Mouse (Mus musculus) heart, postnatal 0 days (tissue): ENCODE measurements at regions not wholly inside any gene's neighbourhood (a gene's known extent, or its start where the extent isn't known, plus 50 kb on each side); places are given as distances from the start of the nearest gene placed in this dataset.
A peak's percentile ranks its signal among the peaks of the same experiment; 100 is the strongest.

Source experiments
- ATAC-seq: fragments of 200-750 bp; cut with Nextera tagmentation; 2 replicates; pipeline ENCODE4 v1.8.0; 2017; ENCODE audit warnings: low read depth, moderate number of reproducible peaks, moderate library complexity; ENCODE audit not compliant: insufficient read depth
- DNase-seq: peaks from one replicate; pipeline ENCODE4 v3.0.0-alpha.2; 2016; ENCODE audit warnings: low spot score
- H3K27ac ChIP-seq: fragments of 300-500 bp; sonication (generic); 2 replicates; pipeline ENCODE4 v1.5.1; 2014; ENCODE audit warnings: low read depth, mild to moderate bottlenecking
- H3K27me3 ChIP-seq: fragments of 300-500 bp; sonication (generic); 2 replicates; pipeline ENCODE4 v1.6.1; 2014; ENCODE audit warnings: low read length, mixed read lengths; ENCODE audit not compliant: control insufficient read depth, insufficient read depth
- H3K36me3 ChIP-seq: fragments of 300-500 bp; sonication (generic); replicated peaks from 2 replicates; pipeline ENCODE4 v1.6.1; 2014; ENCODE audit warnings: low read length, mixed read lengths; ENCODE audit not compliant: control insufficient read depth, insufficient read depth
- H3K4me1 ChIP-seq: fragments of 300-500 bp; sonication (generic); 2 replicates; pipeline ENCODE4 v1.6.1; 2014; ENCODE audit warnings: antibody characterized with exemption; ENCODE audit not compliant: control insufficient read depth, insufficient read depth
- H3K4me2 ChIP-seq: fragments of 300-500 bp; sonication (generic); 2 replicates; pipeline ENCODE4 v1.6.1; 2014; ENCODE audit warnings: low read depth, mild to moderate bottlenecking, low read length, moderate library complexity
- H3K4me3 ChIP-seq: fragments of 300-500 bp; sonication (generic); 2 replicates; pipeline ENCODE4 v1.5.1; 2014; ENCODE audit warnings: low read depth, low read length
- H3K9ac ChIP-seq: fragments of 300-500 bp; sonication (generic); replicated peaks from 2 replicates; pipeline ENCODE4 v1.6.1; 2014; ENCODE audit warnings: low read depth, low read length, mixed read lengths
- H3K9me3 ChIP-seq: fragments of 300-500 bp; sonication (generic); replicated peaks from 2 replicates; pipeline ENCODE4 v1.6.1; 2016; ENCODE audit warnings: low read length; ENCODE audit not compliant: control insufficient read depth
- CTCF ChIP-seq: IDR thresholded peaks from 2 replicates; pipeline ENCODE4 v1.5.1; 2016; ENCODE audit warnings: antibody characterized with exemption, control low read depth, low read depth
- EP300 ChIP-seq: IDR thresholded peaks from 2 replicates; pipeline ENCODE4 v1.6.1; 2016; ENCODE audit warnings: antibody characterized with exemption, low read depth
- WGBS: fragments of 180-500 bp; shearing (Covaris S2); extraction: QIAGEN DNeasy Blood & Tissue Kit; methylation state at CpG from one replicate; pipeline ENCODE4 v1.1.7; 2014; 5-methylcytosine and 5-hydroxymethylcytosine counted together

DNA sequence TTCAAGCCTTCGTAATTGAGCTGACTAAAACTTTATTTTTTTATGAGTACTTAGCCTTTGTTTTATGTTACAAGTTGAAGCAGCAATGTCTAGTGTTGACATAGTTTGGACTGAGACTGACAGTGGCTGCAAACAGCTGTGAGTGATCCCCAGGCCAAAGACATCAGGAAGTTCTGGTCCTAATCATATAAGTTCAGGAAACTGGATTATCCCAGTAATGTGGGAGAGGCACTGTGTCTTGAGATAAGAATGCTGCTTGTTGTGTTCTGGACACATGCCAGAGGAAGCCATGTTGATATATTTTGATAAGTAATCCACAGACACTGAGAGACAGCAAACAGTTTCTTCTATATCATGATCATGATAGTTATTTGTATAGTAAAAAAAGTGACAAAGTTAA, 153.4 kb downstream of the Lrriq3 start:
- ATAC-seq (0 out of 2 replicates have a peak, but pooled peaks have one; percentile 30), DNase-seq (no peak)
- 55% methylated on average over 1 of the region's 1 CpGs for WGBS
- Histone ChIP-seq H3K9me3 (peaks cover 9% of the 10 kb centered on the region), H3K36me3 (no peaks in the 10 kb centered on the region), H3K27ac (no peak overlapping the region), H3K4me2 (no peak overlapping the region), H3K4me3 (no peak overlapping the region), H3K9ac (no peak overlapping the region), H3K4me1 (no peaks in the 10 kb centered on the region), H3K27me3 (no peaks in the 10 kb centered on the region)
- TF ChIP-seq EP300 (no peak), CTCF (no peak)

DNA sequence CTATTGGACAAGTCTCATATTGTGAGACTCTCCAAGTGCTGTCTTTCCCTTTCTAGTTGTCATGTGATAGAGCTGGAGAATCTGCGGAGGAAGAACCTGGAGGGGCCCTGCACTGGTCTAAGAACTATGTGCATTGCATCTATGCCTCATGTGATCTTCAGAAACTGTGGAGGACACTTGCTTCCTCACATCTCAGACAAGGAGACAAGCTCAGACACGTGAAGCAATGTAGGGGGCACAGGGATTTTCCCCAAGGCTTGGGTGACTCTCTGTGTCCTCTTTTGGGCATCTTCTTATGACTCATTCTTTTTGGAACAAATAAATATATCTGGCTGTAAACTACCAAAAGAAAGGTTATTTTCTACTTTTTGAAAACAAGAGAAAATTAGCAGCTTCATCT, 153.9 kb downstream of the Lrriq3 start:
- H3K27me3 ChIP-seq, result no peaks in the 10 kb centered on the region
- H3K9ac ChIP-seq, result no peak overlapping the region
- H3K27ac ChIP-seq, result no peak overlapping the region
- ATAC-seq (no peak), DNase-seq (no peak)
- no peak overlapping the region for H3K4me3 ChIP-seq
- 39% methylated on average over 2 of the region's 2 CpGs for WGBS
- no peak overlapping the region for H3K4me2 ChIP-seq
- no peaks in the 10 kb centered on the region for H3K4me1 ChIP-seq
- peaks cover 9% of the 10 kb centered on the region for H3K9me3 ChIP-seq
- H3K36me3 ChIP-seq, result no peaks in the 10 kb centered on the region
- no peak for TF ChIP-seq EP300
- TF ChIP-seq CTCF, result no peak

- no peaks in the 10 kb centered on the region for H3K36me3 ChIP-seq
- WGBS, result 49% methylated on average over 1 of the region's 1 CpGs
- H3K9ac ChIP-seq, result no peak overlapping the region
- no peak overlapping the region for H3K4me3 ChIP-seq
- no peak overlapping the region for H3K4me2 ChIP-seq
- H3K9me3 ChIP-seq, result peaks cover 9% of the 10 kb centered on the region
- DNase-seq (no peak), ATAC-seq (no peak)
- H3K27me3 ChIP-seq, result no peaks in the 10 kb centered on the region
- TF ChIP-seq CTCF (no peak), EP300 (no peak)
- H3K27ac ChIP-seq, result no peak overlapping the region
- no peaks in the 10 kb centered on the region for H3K4me1 ChIP-seq
Measured at GRCm38 (mm10) chr3:155247929-155248328, 154.7 kb downstream of the Lrriq3 start.

GRCm38 (mm10) chr3:155250904-155251303, 157.7 kb downstream of the Lrriq3 start:
- Histone ChIP-seq H3K36me3 (no peaks in the 10 kb centered on the region), H3K4me1 (no peaks in the 10 kb centered on the region), H3K9me3 (peaks cover 9% of the 10 kb centered on the region), H3K9ac (no peak overlapping the region), H3K4me2 (no peak overlapping the region), H3K4me3 (no peak overlapping the region), H3K27me3 (no peaks in the 10 kb centered on the region), H3K27ac (no peak overlapping the region)
- DNase-seq, result no peak
- no peak for ATAC-seq
- 70% methylated on average over 2 of the region's 2 CpGs for WGBS
- TF ChIP-seq EP300 (no peak), CTCF (no peak)

- 70% methylated on average over 3 of the region's 3 CpGs for WGBS
- DNase-seq, result no peak
- no peaks in the 10 kb centered on the region for H3K4me1 ChIP-seq
- H3K27ac ChIP-seq, result no peak overlapping the region
- H3K9ac ChIP-seq, result no peak overlapping the region
- H3K4me2 ChIP-seq, result no peak overlapping the region
- no peaks in the 10 kb centered on the region for H3K36me3 ChIP-seq
- H3K9me3 ChIP-seq, result no peaks in the 10 kb centered on the region
- no peaks in the 10 kb centered on the region for H3K27me3 ChIP-seq
- no peak overlapping the region for H3K4me3 ChIP-seq
- TF ChIP-seq CTCF (no peak), EP300 (no peak)
- no peak for ATAC-seq
Measured at GRCm38 (mm10) chr3:155298206-155298605, 205.0 kb downstream of the Lrriq3 start.

DNA sequence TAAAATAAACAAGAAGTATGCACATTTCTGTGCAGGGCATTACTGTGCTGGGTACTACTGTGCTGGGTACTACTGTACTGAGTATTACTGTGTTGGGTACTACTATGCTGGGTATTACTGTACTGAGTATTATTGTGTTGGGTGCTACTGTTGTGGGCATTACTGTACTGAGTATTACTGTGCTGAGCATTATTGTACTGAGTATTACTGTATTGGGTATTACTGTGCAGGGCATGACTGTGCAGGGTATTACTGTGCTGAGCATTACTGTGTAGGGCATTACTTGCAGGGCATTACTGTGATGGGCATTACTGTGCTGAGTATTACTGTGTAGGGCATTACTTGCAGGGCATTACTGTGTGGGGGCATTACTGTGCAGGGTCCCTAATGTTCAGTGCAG, 205.5 kb downstream of the Lrriq3 start:
- Histone ChIP-seq H3K27me3 (no peaks in the 10 kb centered on the region), H3K9me3 (no peaks in the 10 kb centered on the region), H3K27ac (no peak overlapping the region), H3K36me3 (no peaks in the 10 kb centered on the region), H3K4me3 (no peak overlapping the region), H3K4me2 (no peak overlapping the region), H3K9ac (no peak overlapping the region), H3K4me1 (no peaks in the 10 kb centered on the region)
- TF ChIP-seq EP300 (no peak), CTCF (no peak)
- DNase-seq, result no peak
- no peak for ATAC-seq
